Mouse (Mus musculus): ENCODE results near the gene Tnxb. TPM values are rescaled to one million over a fixed set of nuclear protein-coding genes. Genes with fewer than 3 reads are reported as not detected.

The Tnxb gene
- polyA plus RNA-seq, 1 experiment from 2014 or later = 1.9 TPM

- Histone ChIP-seq H3K27ac (peak overlapping the region; percentile 78; the same call in 1 of the 2 replicates), H3K4me2 (peak overlapping the region; percentile 72), H3K36me3 (peaks cover 17% of the 10 kb centered on the region), H3K27me3 (no peaks in the 10 kb centered on the region), H3K4me3 (peak overlapping the region; percentile 66), H3K9ac (peak overlapping the region; percentile 58), H3K9me3 (no peaks in the 10 kb centered on the region), H3K4me1 (peaks cover 46% of the 10 kb centered on the region)
- no peak for ATAC-seq (ENCODE audit: insufficient number of reproducible peaks, low FRiP score, low TSS enrichment, low read depth)
- 44% methylated on average over 10 of the region's 10 CpGs for WGBS
Observed at GRCm38 (mm10) chr17:34645256-34645829, 25.0 kb upstream of the Tnxb start.

DNA sequence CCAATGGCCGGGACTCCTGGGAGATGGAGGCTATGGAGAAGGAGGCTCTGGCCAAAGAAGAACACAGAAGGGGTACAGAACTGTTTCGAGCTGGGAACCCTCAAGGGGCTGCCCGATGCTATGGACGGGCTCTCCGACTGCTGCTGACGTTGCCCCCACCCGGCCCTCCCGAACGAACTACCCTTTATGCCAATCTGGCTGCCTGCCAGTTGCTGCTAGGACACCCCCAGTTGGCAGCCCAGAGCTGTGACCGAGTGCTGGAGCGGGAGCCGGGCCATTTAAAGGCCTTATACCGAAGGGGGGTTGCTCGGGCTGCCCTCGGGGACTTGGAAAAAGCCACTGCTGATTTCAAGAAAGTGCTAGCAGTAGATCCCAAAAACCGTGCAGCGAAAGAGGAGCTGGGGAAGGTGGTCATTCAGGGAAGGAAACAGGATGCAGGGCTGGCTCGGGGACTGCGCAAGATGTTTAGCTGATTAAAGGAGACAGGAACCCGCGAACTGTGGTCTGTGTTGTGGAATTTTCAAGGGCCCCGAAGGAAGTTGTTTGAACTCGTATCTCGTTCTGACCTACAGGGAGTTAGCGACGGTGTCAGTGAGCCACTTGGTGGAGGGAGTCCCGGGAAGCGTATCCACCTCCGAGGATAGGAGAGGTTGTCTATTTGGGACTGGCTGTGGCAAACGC, 24.4 kb upstream of the Tnxb start:
- H3K4me1 ChIP-seq = peaks cover 39% of the 10 kb centered on the region
- H3K36me3 ChIP-seq = peaks cover 23% of the 10 kb centered on the region
- no peak overlapping the region for H3K27ac ChIP-seq
- 0 out of 2 replicates have a peak overlapping the region, but pooled peaks have one; percentile 38 for H3K4me2 ChIP-seq
- no peaks in the 10 kb centered on the region for H3K27me3 ChIP-seq
- ATAC-seq (ENCODE audit: insufficient number of reproducible peaks, low FRiP score, low TSS enrichment, low read depth) = no peak
- no peaks in the 10 kb centered on the region for H3K9me3 ChIP-seq
- WGBS = 86% methylated on average over 30 of the region's 30 CpGs
- peak overlapping the region; percentile 100; the same call in 1 of the 2 replicates for H3K4me3 ChIP-seq
- H3K9ac ChIP-seq = no peak overlapping the region

GRCm38 (mm10) chr17:34646906-34647787, 23.2 kb upstream of the Tnxb start, which contains the start of gene Atf6b:
TSS of gene Atf6b (plus strand) at chr17:34647146.
- Histone ChIP-seq H3K4me2 (peak within 1 kb of the TSS; percentile 80), H3K36me3 (peaks cover 35% of the 10 kb centered on the region), H3K27me3 (no peaks in the 10 kb centered on the region), H3K4me3 (peak within 1 kb of the TSS; percentile 100), H3K9me3 (no peaks in the 10 kb centered on the region), H3K4me1 (peaks cover 33% of the 10 kb centered on the region), H3K9ac (peak within 1 kb of the TSS; percentile 94), H3K27ac (peak within 1 kb of the TSS; percentile 69)
- peak; percentile 94 for ATAC-seq (ENCODE audit: insufficient number of reproducible peaks, low FRiP score, low TSS enrichment, low read depth)
- WGBS = under 1% methylated on average over 62 of the region's 66 CpGs

- ATAC-seq (ENCODE audit: insufficient number of reproducible peaks, low FRiP score, low TSS enrichment, low read depth) = no peak
- no peak overlapping the region; the same call in 1 of the 2 replicates for H3K9ac ChIP-seq
- H3K4me3 ChIP-seq = peak overlapping the region; percentile 100
- no peaks in the 10 kb centered on the region for H3K27me3 ChIP-seq
- no peak overlapping the region for H3K27ac ChIP-seq
- H3K4me2 ChIP-seq = peak overlapping the region; percentile 80; the same call in 1 of the 2 replicates
- H3K36me3 ChIP-seq = peaks cover 47% of the 10 kb centered on the region
- 81% methylated on average over 16 of the region's 16 CpGs for WGBS
- no peaks in the 10 kb centered on the region for H3K9me3 ChIP-seq
- peaks cover 33% of the 10 kb centered on the region for H3K4me1 ChIP-seq
Observed at GRCm38 (mm10) chr17:34648141-34648890, 22.0 kb upstream of the Tnxb start.

- ATAC-seq (ENCODE audit: insufficient number of reproducible peaks, low FRiP score, low TSS enrichment, low read depth) = no peak
- H3K9ac ChIP-seq = no peak overlapping the region
- H3K36me3 ChIP-seq = peaks cover 55% of the 10 kb centered on the region
- 88% methylated on average over 18 of the region's 18 CpGs for WGBS
- H3K27ac ChIP-seq = no peak overlapping the region
- no peak overlapping the region for H3K4me3 ChIP-seq
- H3K4me1 ChIP-seq = peaks cover 35% of the 10 kb centered on the region
- H3K9me3 ChIP-seq = no peaks in the 10 kb centered on the region
- no peak overlapping the region for H3K4me2 ChIP-seq
- no peaks in the 10 kb centered on the region for H3K27me3 ChIP-seq
Observed at GRCm38 (mm10) chr17:34649106-34649864, 21.1 kb upstream of the Tnxb start.

GRCm38 (mm10) chr17:34650781-34651180, 19.6 kb upstream of the Tnxb start:
- Histone ChIP-seq H3K27ac (no peak overlapping the region), H3K4me3 (no peak overlapping the region), H3K27me3 (no peaks in the 10 kb centered on the region), H3K4me1 (peaks cover 34% of the 10 kb centered on the region), H3K9ac (no peak overlapping the region), H3K9me3 (no peaks in the 10 kb centered on the region), H3K4me2 (no peak overlapping the region), H3K36me3 (peaks cover 55% of the 10 kb centered on the region)
- WGBS = 92% methylated on average over 14 of the region's 14 CpGs
- ATAC-seq (ENCODE audit: insufficient number of reproducible peaks, low FRiP score, low TSS enrichment, low read depth) = no peak

DNA sequence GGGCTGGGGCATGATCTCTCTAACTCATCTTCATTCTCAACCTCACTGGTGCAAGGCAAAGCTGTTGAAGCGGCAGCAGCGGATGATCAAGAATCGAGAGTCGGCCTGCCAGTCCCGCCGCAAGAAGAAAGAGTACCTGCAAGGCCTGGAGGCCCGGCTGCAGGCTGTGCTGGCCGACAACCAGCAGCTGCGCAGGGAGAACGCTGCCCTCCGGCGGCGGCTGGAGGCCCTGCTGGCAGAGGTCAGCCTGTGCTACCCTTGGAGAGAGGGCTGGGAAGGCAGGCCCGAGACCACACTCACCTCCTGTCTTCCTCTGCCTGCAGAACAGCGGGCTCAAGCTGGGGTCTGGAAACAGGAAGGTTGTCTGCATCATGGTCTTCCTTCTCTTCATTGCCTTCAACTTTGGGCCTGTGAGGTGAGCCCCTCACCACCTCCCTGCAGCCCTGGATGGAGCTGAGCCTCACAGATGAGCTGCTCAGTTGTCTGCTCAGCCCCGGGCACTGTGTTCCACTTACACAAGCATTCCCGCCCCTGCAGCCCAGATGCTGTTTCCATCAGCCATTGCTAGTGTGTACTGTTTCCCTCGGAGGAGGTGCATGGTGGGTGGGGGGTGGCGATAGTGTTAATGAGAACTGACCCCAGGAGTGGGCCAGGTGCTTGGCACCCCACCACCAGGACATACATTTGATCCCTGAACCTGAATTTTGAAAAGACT, 18.7 kb upstream of the Tnxb start:
- WGBS = 52% methylated on average over 19 of the region's 19 CpGs
- Histone ChIP-seq H3K36me3 (peaks cover 55% of the 10 kb centered on the region), H3K9ac (no peak overlapping the region), H3K9me3 (no peaks in the 10 kb centered on the region), H3K4me2 (no peak overlapping the region), H3K27ac (no peak overlapping the region), H3K4me1 (peaks cover 33% of the 10 kb centered on the region), H3K4me3 (no peak overlapping the region), H3K27me3 (no peaks in the 10 kb centered on the region)
- no peak for ATAC-seq (ENCODE audit: insufficient number of reproducible peaks, low FRiP score, low TSS enrichment, low read depth)

GRCm38 (mm10) chr17:34652546-34652945, 17.8 kb upstream of the Tnxb start:
- H3K36me3 ChIP-seq = peaks cover 55% of the 10 kb centered on the region
- H3K4me2 ChIP-seq = no peak overlapping the region
- H3K9me3 ChIP-seq = no peaks in the 10 kb centered on the region
- ATAC-seq (ENCODE audit: insufficient number of reproducible peaks, low FRiP score, low TSS enrichment, low read depth) = no peak
- H3K27ac ChIP-seq = no peak overlapping the region
- no peak overlapping the region for H3K9ac ChIP-seq
- H3K4me1 ChIP-seq = peaks cover 34% of the 10 kb centered on the region
- H3K27me3 ChIP-seq = no peaks in the 10 kb centered on the region
- WGBS = 91% methylated on average over 10 of the region's 10 CpGs
- H3K4me3 ChIP-seq = no peak overlapping the region

GRCm38 (mm10) chr17:34652985-34653384, 17.4 kb upstream of the Tnxb start:
- Histone ChIP-seq H3K27ac (no peak overlapping the region), H3K9me3 (no peaks in the 10 kb centered on the region), H3K36me3 (peaks cover 55% of the 10 kb centered on the region), H3K4me3 (no peak overlapping the region), H3K9ac (no peak overlapping the region), H3K4me2 (no peak overlapping the region), H3K4me1 (peaks cover 30% of the 10 kb centered on the region), H3K27me3 (no peaks in the 10 kb centered on the region)
- 88% methylated on average over 8 of the region's 8 CpGs for WGBS
- ATAC-seq (ENCODE audit: insufficient number of reproducible peaks, low FRiP score, low TSS enrichment, low read depth) = no peak

DNA sequence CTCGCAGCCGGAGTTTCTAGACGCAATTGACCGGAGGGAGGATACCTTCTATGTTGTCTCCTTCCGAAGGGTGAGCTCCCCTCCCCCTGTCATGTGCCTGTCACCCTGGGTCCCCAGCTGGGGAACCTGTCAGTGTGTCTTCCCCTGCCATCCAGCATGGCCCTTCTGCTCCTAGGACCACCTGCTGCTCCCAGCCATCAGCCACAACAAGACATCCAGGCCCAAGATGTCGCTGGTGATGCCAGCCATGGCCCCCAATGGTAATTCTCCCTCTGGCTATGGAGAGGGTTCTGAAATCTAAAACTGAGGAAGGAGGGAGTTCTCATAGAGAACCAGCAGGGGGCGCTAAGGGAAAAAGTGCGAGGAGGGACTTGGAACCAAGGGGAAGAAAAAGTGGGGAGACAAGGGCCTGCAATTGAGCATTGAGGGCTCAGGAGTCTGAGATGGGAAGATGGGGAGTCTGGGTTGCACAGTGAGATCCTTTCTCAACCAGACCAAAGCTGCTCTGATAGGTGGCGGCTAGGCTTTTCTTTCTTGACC, 16.5 kb upstream of the Tnxb start:
- Histone ChIP-seq H3K9ac (no peak overlapping the region), H3K27ac (no peak overlapping the region), H3K27me3 (peaks cover 8% of the 10 kb centered on the region), H3K4me1 (peaks cover 24% of the 10 kb centered on the region), H3K4me2 (no peak overlapping the region), H3K36me3 (peaks cover 55% of the 10 kb centered on the region), H3K9me3 (no peaks in the 10 kb centered on the region), H3K4me3 (no peak overlapping the region)
- ATAC-seq (ENCODE audit: insufficient number of reproducible peaks, low FRiP score, low TSS enrichment, low read depth) = no peak
- WGBS = 64% methylated on average over 9 of the region's 9 CpGs
